Mouse (Mus musculus): Measurements from ENCODE around the gene Phf24. TPM values are rescaled to one million over a fixed set of nuclear protein-coding genes. Genes with fewer than 3 reads are reported as not detected.
A peak's percentile ranks its signal among the peaks of the same experiment; 100 is the strongest.

Phf24 gene
- polyA plus RNA-seq, 1 experiment from 2014 or later, result 1.1 TPM

GRCm38 (mm10) chr4:42944185-42944584, 27.7 kb downstream of the Phf24 start:
- no peak for ATAC-seq (ENCODE audit: low FRiP score, low TSS enrichment)
- no peaks in the 10 kb centered on the region for H3K9me3 ChIP-seq (ENCODE audit: control insufficient read depth, low read length)
- no peaks in the 10 kb centered on the region for H3K36me3 ChIP-seq (ENCODE audit: control insufficient read depth, insufficient read depth, low read length)
- no peak overlapping the region for H3K4me2 ChIP-seq (replicated peaks; ENCODE audit: low read depth, low read length)
- no peaks in the 10 kb centered on the region; the same call in 1 of the 2 replicates for H3K27me3 ChIP-seq (ENCODE audit: control insufficient read depth, insufficient read depth, low read length)
- H3K4me1 ChIP-seq (ENCODE audit: control insufficient read depth, insufficient read depth, low read length), result 0 out of 2 replicates have a peak, but pooled peaks cover 6% of the 10 kb centered on the region
- H3K4me3 ChIP-seq (ENCODE audit: low read length), result no peak overlapping the region
- no peak overlapping the region for H3K9ac ChIP-seq (ENCODE audit: low read depth, low read length)
- 83% methylated on average over 9 of the region's 9 CpGs for WGBS
- H3K27ac ChIP-seq (ENCODE audit: low read depth, low read length), result no peak overlapping the region

GRCm38 (mm10) chr4:42945043-42945442, 28.6 kb downstream of the Phf24 start:
- Histone ChIP-seq H3K9me3 (ENCODE audit: control insufficient read depth, low read length) (no peaks in the 10 kb centered on the region), H3K4me2 (replicated peaks; ENCODE audit: low read depth, low read length) (no peak overlapping the region), H3K27me3 (ENCODE audit: control insufficient read depth, insufficient read depth, low read length) (no peaks in the 10 kb centered on the region; the same call in 1 of the 2 replicates), H3K36me3 (ENCODE audit: control insufficient read depth, insufficient read depth, low read length) (no peaks in the 10 kb centered on the region), H3K9ac (ENCODE audit: low read depth, low read length) (no peak overlapping the region), H3K4me3 (ENCODE audit: low read length) (no peak overlapping the region), H3K27ac (ENCODE audit: low read depth, low read length) (no peak overlapping the region), H3K4me1 (ENCODE audit: control insufficient read depth, insufficient read depth, low read length) (0 out of 2 replicates have a peak, but pooled peaks cover 8% of the 10 kb centered on the region)
- 5% methylated on average over 6 of the region's 6 CpGs for WGBS
- ATAC-seq (ENCODE audit: low FRiP score, low TSS enrichment), result no peak

GRCm38 (mm10) chr4:42945445-42945844, 29.0 kb downstream of the Phf24 start:
- H3K9ac ChIP-seq (ENCODE audit: low read depth, low read length), result no peak overlapping the region
- 89% methylated on average over 3 of the region's 3 CpGs for WGBS
- H3K4me2 ChIP-seq (replicated peaks; ENCODE audit: low read depth, low read length), result no peak overlapping the region
- no peaks in the 10 kb centered on the region for H3K36me3 ChIP-seq (ENCODE audit: control insufficient read depth, insufficient read depth, low read length)
- no peak overlapping the region for H3K27ac ChIP-seq (ENCODE audit: low read depth, low read length)
- no peak for ATAC-seq (ENCODE audit: low FRiP score, low TSS enrichment)
- H3K4me3 ChIP-seq (ENCODE audit: low read length), result no peak overlapping the region
- H3K9me3 ChIP-seq (ENCODE audit: control insufficient read depth, low read length), result no peaks in the 10 kb centered on the region
- no peaks in the 10 kb centered on the region; the same call in 1 of the 2 replicates for H3K27me3 ChIP-seq (ENCODE audit: control insufficient read depth, insufficient read depth, low read length)
- H3K4me1 ChIP-seq (ENCODE audit: control insufficient read depth, insufficient read depth, low read length), result peaks cover 10% of the 10 kb centered on the region; the same call in 1 of the 2 replicates

- 7% methylated on average over 5 of the region's 5 CpGs for WGBS
Observed at GRCm38 (mm10) chr4:42945952-42946351, 29.5 kb downstream of the Phf24 start.

GRCm38 (mm10) chr4:42946733-42947290, 30.4 kb downstream of the Phf24 start:
- Histone ChIP-seq H3K4me2 (replicated peaks; ENCODE audit: low read depth, low read length) (no peak overlapping the region), H3K27ac (ENCODE audit: low read depth, low read length) (no peak overlapping the region), H3K36me3 (ENCODE audit: control insufficient read depth, insufficient read depth, low read length) (no peaks in the 10 kb centered on the region), H3K9ac (ENCODE audit: low read depth, low read length) (no peak overlapping the region), H3K9me3 (ENCODE audit: control insufficient read depth, low read length) (no peaks in the 10 kb centered on the region), H3K27me3 (ENCODE audit: control insufficient read depth, insufficient read depth, low read length) (no peaks in the 10 kb centered on the region; the same call in 1 of the 2 replicates), H3K4me3 (ENCODE audit: low read length) (no peak overlapping the region), H3K4me1 (ENCODE audit: control insufficient read depth, insufficient read depth, low read length) (peaks cover 15% of the 10 kb centered on the region; the same call in 1 of the 2 replicates)
- WGBS, result 41% methylated on average over 10 of the region's 10 CpGs
- ATAC-seq (ENCODE audit: low FRiP score, low TSS enrichment), result no peak

More at GRCm38 (mm10) chr4:42945952-42946351, 29.5 kb downstream of the Phf24 start:
- Histone ChIP-seq H3K36me3 (ENCODE audit: control insufficient read depth, insufficient read depth, low read length) (no peaks in the 10 kb centered on the region), H3K27me3 (ENCODE audit: control insufficient read depth, insufficient read depth, low read length) (no peaks in the 10 kb centered on the region; the same call in 1 of the 2 replicates), H3K4me1 (ENCODE audit: control insufficient read depth, insufficient read depth, low read length) (peaks cover 13% of the 10 kb centered on the region; the same call in 1 of the 2 replicates), H3K4me2 (replicated peaks; ENCODE audit: low read depth, low read length) (no peak overlapping the region), H3K9me3 (ENCODE audit: control insufficient read depth, low read length) (no peaks in the 10 kb centered on the region), H3K27ac (ENCODE audit: low read depth, low read length) (no peak overlapping the region), H3K4me3 (ENCODE audit: low read length) (no peak overlapping the region), H3K9ac (ENCODE audit: low read depth, low read length) (no peak overlapping the region)
- ATAC-seq (ENCODE audit: low FRiP score, low TSS enrichment), result no peak

- H3K4me2 ChIP-seq (replicated peaks; ENCODE audit: low read depth, low read length), result no peak overlapping the region; the same call in 1 of the 2 replicates
- no peak overlapping the region for H3K9ac ChIP-seq (ENCODE audit: low read depth, low read length)
- H3K4me1 ChIP-seq (ENCODE audit: control insufficient read depth, insufficient read depth, low read length), result peaks cover 17% of the 10 kb centered on the region; the same call in 1 of the 2 replicates
- no peaks in the 10 kb centered on the region for H3K9me3 ChIP-seq (ENCODE audit: control insufficient read depth, low read length)
- no peaks in the 10 kb centered on the region; the same call in 1 of the 2 replicates for H3K27me3 ChIP-seq (ENCODE audit: control insufficient read depth, insufficient read depth, low read length)
- ATAC-seq (ENCODE audit: low FRiP score, low TSS enrichment), result no peak
- H3K4me3 ChIP-seq (ENCODE audit: low read length), result no peak overlapping the region
- no peaks in the 10 kb centered on the region for H3K36me3 ChIP-seq (ENCODE audit: control insufficient read depth, insufficient read depth, low read length)
- WGBS, result 46% methylated on average over 13 of the region's 13 CpGs
- H3K27ac ChIP-seq (ENCODE audit: low read depth, low read length), result no peak overlapping the region
Observed at GRCm38 (mm10) chr4:42948527-42948926, 32.1 kb downstream of the Phf24 start.

- Histone ChIP-seq H3K9me3 (ENCODE audit: control insufficient read depth, low read length) (no peaks in the 10 kb centered on the region), H3K4me1 (ENCODE audit: control insufficient read depth, insufficient read depth, low read length) (peaks cover 17% of the 10 kb centered on the region; the same call in 1 of the 2 replicates), H3K27ac (ENCODE audit: low read depth, low read length) (no peak overlapping the region), H3K36me3 (ENCODE audit: control insufficient read depth, insufficient read depth, low read length) (no peaks in the 10 kb centered on the region), H3K27me3 (ENCODE audit: control insufficient read depth, insufficient read depth, low read length) (no peaks in the 10 kb centered on the region; the same call in 1 of the 2 replicates), H3K9ac (ENCODE audit: low read depth, low read length) (no peak overlapping the region), H3K4me2 (replicated peaks; ENCODE audit: low read depth, low read length) (peak overlapping the region; percentile 74), H3K4me3 (ENCODE audit: low read length) (peak overlapping the region; percentile 88)
- no peak for ATAC-seq (ENCODE audit: low FRiP score, low TSS enrichment)
- 7% methylated on average over 14 of the region's 14 CpGs for WGBS
Observed at GRCm38 (mm10) chr4:42949051-42949675, 32.7 kb downstream of the Phf24 start.

GRCm38 (mm10) chr4:42949676-42950051, 33.2 kb downstream of the Phf24 start, which contains the start of gene Dnajb5:
TSS of gene Dnajb5 (plus strand) at chr4:42949814.
- Histone ChIP-seq H3K27ac (ENCODE audit: low read depth, low read length) (peak within 1 kb of the TSS; percentile 73; the same call in 1 of the 2 replicates), H3K4me1 (ENCODE audit: control insufficient read depth, insufficient read depth, low read length) (peaks cover 17% of the 10 kb centered on the region; the same call in 1 of the 2 replicates), H3K4me3 (ENCODE audit: low read length) (peak within 1 kb of the TSS; percentile 88), H3K36me3 (ENCODE audit: control insufficient read depth, insufficient read depth, low read length) (no peaks in the 10 kb centered on the region), H3K9ac (ENCODE audit: low read depth, low read length) (peak within 1 kb of the TSS; percentile 78), H3K27me3 (ENCODE audit: control insufficient read depth, insufficient read depth, low read length) (no peaks in the 10 kb centered on the region; the same call in 1 of the 2 replicates), H3K4me2 (replicated peaks; ENCODE audit: low read depth, low read length) (peak within 1 kb of the TSS; percentile 74), H3K9me3 (ENCODE audit: control insufficient read depth, low read length) (no peaks in the 10 kb centered on the region)
- 1% methylated on average over 34 of the region's 39 CpGs for WGBS
- ATAC-seq (ENCODE audit: low FRiP score, low TSS enrichment), result peak; percentile 95

Measured in kidney, embryonic 14.5 days (tissue).